Mouse (Mus musculus): ENCODE results near the gene Med10. TPM values are rescaled to one million over a fixed set of nuclear protein-coding genes. Genes with fewer than 3 reads are reported as not detected.

Gene Med10
- polyA plus RNA-seq, 1 experiment from 2014 or later, result 145 TPM

DNA sequence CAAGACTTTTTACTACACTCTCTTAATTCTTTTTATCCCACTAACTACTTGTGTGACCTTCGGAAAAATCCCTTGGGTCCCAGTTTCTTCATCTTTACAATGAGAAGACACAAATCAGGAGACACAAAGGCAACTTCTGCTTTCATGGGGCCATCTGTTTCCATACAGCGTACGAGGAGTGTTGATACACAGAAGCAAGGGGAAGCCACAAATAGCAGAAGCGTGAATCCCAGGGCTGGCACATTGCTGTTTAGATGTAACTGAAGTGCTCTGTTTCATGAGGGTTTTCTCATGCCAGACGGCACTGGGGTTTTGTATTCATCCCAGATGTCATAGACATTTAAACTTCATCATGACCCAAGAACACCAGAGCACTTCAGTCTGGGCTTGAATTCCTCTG is 13.5 kb upstream of the Med10 start:
- H3K9ac ChIP-seq (replicated peaks; ENCODE audit: low read length), result no peak overlapping the region
- H3K27me3 ChIP-seq (ENCODE audit: control insufficient read depth, insufficient read depth, low read length), result no peaks in the 10 kb centered on the region
- H3K4me3 ChIP-seq (replicated peaks; ENCODE audit: low read depth, low read length), result no peak overlapping the region
- H3K4me2 ChIP-seq (ENCODE audit: low read length), result no peak overlapping the region
- ATAC-seq (ENCODE audit: low FRiP score, low TSS enrichment), result no peak
- no peaks in the 10 kb centered on the region for H3K4me1 ChIP-seq (ENCODE audit: control insufficient read depth, insufficient read depth, low read length)
- DNase-seq, result no peak
- WGBS, result 92% methylated on average over 5 of the region's 5 CpGs
- no peaks in the 10 kb centered on the region for H3K9me3 ChIP-seq (ENCODE audit: control insufficient read depth, low read length)
- no peak overlapping the region for H3K27ac ChIP-seq (replicated peaks; ENCODE audit: low read depth, low read length)
- no peaks in the 10 kb centered on the region for H3K36me3 ChIP-seq (ENCODE audit: control insufficient read depth, insufficient read depth, low read length)

DNA sequence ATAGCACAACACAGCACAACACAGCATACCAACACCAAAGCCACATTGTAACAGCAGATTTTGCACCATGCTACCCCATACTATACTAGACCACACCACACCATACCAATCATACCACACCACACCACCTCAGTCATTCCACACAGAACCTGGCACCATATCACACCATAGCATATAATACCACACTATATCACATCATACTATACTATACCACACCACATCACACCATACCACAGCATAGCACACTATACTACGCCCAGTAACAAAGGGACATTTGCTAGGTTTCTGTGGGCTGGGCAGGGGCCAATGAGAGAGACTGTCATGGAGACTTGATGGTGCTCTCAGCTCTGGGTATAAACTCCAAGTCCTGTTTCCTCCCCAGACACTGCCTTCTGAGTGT is 10.4 kb upstream of the Med10 start:
- DNase-seq (no peak), ATAC-seq (ENCODE audit: low FRiP score, low TSS enrichment) (no peak)
- no peak overlapping the region for H3K9ac ChIP-seq (replicated peaks; ENCODE audit: low read length)
- 85% methylated on average over 1 of the region's 1 CpGs for WGBS
- H3K27me3 ChIP-seq (ENCODE audit: control insufficient read depth, insufficient read depth, low read length), result no peaks in the 10 kb centered on the region
- H3K4me1 ChIP-seq (ENCODE audit: control insufficient read depth, insufficient read depth, low read length), result no peaks in the 10 kb centered on the region
- no peaks in the 10 kb centered on the region for H3K9me3 ChIP-seq (ENCODE audit: control insufficient read depth, low read length)
- no peak overlapping the region for H3K27ac ChIP-seq (replicated peaks; ENCODE audit: low read depth, low read length)
- H3K4me2 ChIP-seq (ENCODE audit: low read length), result no peak overlapping the region
- no peak overlapping the region for H3K4me3 ChIP-seq (replicated peaks; ENCODE audit: low read depth, low read length)
- H3K36me3 ChIP-seq (ENCODE audit: control insufficient read depth, insufficient read depth, low read length), result no peaks in the 10 kb centered on the region

DNA sequence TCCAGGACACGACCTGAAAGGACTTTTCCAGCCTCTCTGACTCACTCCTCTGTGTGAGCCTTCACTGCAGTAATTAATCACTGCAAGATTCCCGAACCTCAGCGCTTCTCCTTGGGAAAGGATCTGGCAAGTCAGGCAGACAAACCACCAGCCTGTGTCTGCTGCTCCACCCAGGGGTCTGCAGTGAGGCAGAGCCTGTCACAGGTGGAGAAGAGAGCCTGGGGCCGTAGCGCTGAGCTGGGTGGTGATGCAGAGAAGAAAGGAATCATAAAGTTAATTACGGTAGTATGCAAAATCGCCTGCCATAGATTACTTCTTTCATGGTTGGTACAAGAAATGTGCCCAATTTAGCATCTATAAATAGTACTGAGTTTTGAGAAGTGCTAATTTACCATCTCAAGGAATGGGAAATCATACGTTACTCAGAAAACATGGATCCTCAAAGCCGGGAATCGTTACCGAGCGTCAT is 9.6 kb upstream of the Med10 start:
- H3K9me3 ChIP-seq (ENCODE audit: control insufficient read depth, low read length), result no peaks in the 10 kb centered on the region
- no peaks in the 10 kb centered on the region for H3K27me3 ChIP-seq (ENCODE audit: control insufficient read depth, insufficient read depth, low read length)
- DNase-seq (peak; percentile 42), ATAC-seq (ENCODE audit: low FRiP score, low TSS enrichment) (no peak)
- no peak overlapping the region for H3K9ac ChIP-seq (replicated peaks; ENCODE audit: low read length)
- no peak overlapping the region for H3K27ac ChIP-seq (replicated peaks; ENCODE audit: low read depth, low read length)
- H3K36me3 ChIP-seq (ENCODE audit: control insufficient read depth, insufficient read depth, low read length), result no peaks in the 10 kb centered on the region
- WGBS, result 61% methylated on average over 12 of the region's 12 CpGs
- H3K4me2 ChIP-seq (ENCODE audit: low read length), result no peak overlapping the region
- H3K4me3 ChIP-seq (replicated peaks; ENCODE audit: low read depth, low read length), result no peak overlapping the region
- H3K4me1 ChIP-seq (ENCODE audit: control insufficient read depth, insufficient read depth, low read length), result no peaks in the 10 kb centered on the region

DNA sequence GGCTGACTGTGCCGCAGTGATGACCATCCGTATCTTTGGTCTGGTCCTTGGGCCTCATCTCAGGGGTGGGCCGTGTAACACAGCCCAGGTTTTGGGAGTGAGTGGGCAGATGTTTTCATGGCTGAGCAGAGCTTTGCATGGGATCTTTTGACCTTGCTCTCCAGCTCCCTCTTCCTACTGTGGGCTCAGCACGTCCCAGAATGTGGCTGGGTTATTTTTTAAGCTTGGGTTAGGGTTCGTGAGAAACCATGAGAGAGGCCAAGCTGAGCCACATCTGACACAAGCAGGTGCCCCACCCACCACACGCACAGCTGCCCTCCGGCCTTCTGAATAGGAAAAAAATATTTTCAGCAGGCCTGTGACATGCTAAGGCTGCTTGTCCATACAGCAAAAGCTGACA is 7.4 kb upstream of the Med10 start:
- no peak for ATAC-seq (ENCODE audit: low FRiP score, low TSS enrichment)

DNA sequence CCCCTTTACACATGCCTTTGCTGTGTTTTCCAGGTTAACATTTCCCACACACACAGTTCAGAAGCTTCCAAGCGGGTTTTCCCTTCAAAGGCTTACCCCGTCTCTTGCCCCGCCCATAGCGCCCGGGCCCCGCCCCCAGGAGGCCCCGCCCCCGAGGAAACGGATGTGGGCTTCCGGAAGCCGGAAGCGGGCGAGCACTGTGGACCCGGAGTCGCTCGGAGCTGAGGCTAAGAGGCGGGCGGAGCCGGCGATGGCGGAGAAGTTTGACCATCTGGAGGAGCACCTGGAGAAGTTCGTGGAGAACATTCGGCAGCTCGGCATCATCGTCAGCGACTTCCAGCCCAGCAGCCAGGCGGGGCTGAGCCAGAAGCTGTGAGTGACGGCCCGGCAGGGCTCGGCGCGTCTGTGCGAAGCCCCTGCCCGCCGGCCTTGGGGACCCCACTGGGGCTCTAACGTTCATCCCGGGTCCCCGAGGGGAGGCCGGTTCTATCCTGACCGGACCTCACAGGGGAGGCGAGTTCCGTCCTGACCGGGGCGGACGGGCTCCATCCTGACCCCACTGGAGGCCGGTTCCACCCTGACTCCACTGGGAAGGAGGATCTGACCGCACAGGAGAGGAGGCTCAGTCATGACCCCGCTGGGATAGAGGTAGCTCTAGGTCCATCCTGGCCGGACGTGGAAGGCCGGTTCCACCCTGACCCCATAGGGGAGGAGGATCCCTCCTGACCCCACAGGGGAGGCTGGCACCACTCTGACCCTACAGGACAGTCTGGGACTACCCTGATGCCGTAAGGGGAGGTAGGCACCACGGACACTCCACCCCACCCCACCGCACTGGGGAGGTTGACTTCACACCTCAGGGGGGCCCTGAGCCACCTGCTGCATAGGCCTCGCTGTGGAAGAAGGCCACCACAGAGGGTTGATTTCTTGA is 7.8 kb downstream of the Med10 start:
- Histone ChIP-seq H3K27ac (replicated peaks; ENCODE audit: low read depth, low read length) (0 out of 2 replicates have a peak overlapping the region, but pooled peaks have one; percentile 41), H3K4me2 (ENCODE audit: low read length) (peak overlapping the region; percentile 87), H3K4me3 (replicated peaks; ENCODE audit: low read depth, low read length) (peak overlapping the region; percentile 96), H3K27me3 (ENCODE audit: control insufficient read depth, insufficient read depth, low read length) (no peaks in the 10 kb centered on the region), H3K9me3 (ENCODE audit: control insufficient read depth, low read length) (no peaks in the 10 kb centered on the region), H3K9ac (replicated peaks; ENCODE audit: low read length) (peak overlapping the region; percentile 84), H3K4me1 (ENCODE audit: control insufficient read depth, insufficient read depth, low read length) (peaks cover 14% of the 10 kb centered on the region), H3K36me3 (ENCODE audit: control insufficient read depth, insufficient read depth, low read length) (peaks cover 30% of the 10 kb centered on the region)
- peak; percentile 93 for DNase-seq
- ATAC-seq (ENCODE audit: low FRiP score, low TSS enrichment), result peak; percentile 95
- 1% methylated on average over 55 of the region's 55 CpGs for WGBS

More for the DNA sequence above, 7.4 kb upstream of the Med10 start:
- H3K4me1 ChIP-seq (ENCODE audit: control insufficient read depth, insufficient read depth, low read length), result no peaks in the 10 kb centered on the region
- no peak overlapping the region for H3K4me2 ChIP-seq (ENCODE audit: low read length)
- H3K4me3 ChIP-seq (replicated peaks; ENCODE audit: low read depth, low read length), result no peak overlapping the region
- no peaks in the 10 kb centered on the region for H3K9me3 ChIP-seq (ENCODE audit: control insufficient read depth, low read length)
- DNase-seq, result no peak
- no peak overlapping the region for H3K27ac ChIP-seq (replicated peaks; ENCODE audit: low read depth, low read length)
- H3K36me3 ChIP-seq (ENCODE audit: control insufficient read depth, insufficient read depth, low read length), result no peaks in the 10 kb centered on the region
- H3K27me3 ChIP-seq (ENCODE audit: control insufficient read depth, insufficient read depth, low read length), result no peaks in the 10 kb centered on the region
- no peak overlapping the region for H3K9ac ChIP-seq (replicated peaks; ENCODE audit: low read length)
- WGBS, result 60% methylated on average over 7 of the region's 7 CpGs

DNA sequence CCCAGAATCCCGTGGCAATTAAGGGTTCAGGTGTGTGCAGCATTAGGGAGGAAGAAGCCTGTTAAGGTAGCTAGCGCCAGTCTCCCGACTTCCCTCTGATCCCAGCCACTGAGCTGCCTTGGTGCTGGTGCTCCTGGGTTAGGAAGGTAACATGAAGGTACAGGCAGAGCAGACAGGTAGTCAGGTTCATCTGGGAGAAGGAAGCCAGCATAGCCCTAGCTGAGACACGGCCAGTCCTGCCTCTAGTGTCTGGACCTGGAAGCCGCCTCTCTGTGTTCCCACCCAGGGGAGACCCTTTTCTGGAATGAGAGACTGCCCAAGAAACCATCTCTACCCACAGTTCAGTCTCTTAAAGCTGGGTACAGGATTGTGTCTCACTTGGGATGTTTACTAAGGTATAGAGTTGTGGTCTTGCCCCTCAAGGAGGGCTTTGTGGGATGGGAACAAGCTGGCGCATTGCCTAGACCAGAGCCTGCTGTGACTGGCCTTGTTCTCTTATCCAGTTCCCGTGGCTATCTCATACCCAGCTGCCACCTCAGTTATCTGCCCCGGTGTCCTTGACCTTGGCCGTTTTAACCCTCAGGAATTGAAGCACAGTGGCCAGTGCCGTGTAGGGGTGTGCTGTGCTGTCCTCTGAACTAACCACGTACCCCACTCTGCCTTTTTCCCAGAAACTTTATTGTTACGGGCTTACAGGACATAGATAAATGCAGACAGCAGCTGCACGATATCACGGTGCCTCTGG is 8.9 kb downstream of the Med10 start:
- ATAC-seq (ENCODE audit: low FRiP score, low TSS enrichment) (no peak), DNase-seq (no peak)
- peak overlapping the region; percentile 87 for H3K4me2 ChIP-seq (ENCODE audit: low read length)
- H3K27me3 ChIP-seq (ENCODE audit: control insufficient read depth, insufficient read depth, low read length), result no peaks in the 10 kb centered on the region
- peaks cover 14% of the 10 kb centered on the region for H3K4me1 ChIP-seq (ENCODE audit: control insufficient read depth, insufficient read depth, low read length)
- 90% methylated on average over 14 of the region's 14 CpGs for WGBS
- peak overlapping the region; percentile 96 for H3K4me3 ChIP-seq (replicated peaks; ENCODE audit: low read depth, low read length)
- H3K27ac ChIP-seq (replicated peaks; ENCODE audit: low read depth, low read length), result no peak overlapping the region
- H3K36me3 ChIP-seq (ENCODE audit: control insufficient read depth, insufficient read depth, low read length), result peaks cover 40% of the 10 kb centered on the region
- no peaks in the 10 kb centered on the region for H3K9me3 ChIP-seq (ENCODE audit: control insufficient read depth, low read length)
- H3K9ac ChIP-seq (replicated peaks; ENCODE audit: low read length), result peak overlapping the region; percentile 84

DNA sequence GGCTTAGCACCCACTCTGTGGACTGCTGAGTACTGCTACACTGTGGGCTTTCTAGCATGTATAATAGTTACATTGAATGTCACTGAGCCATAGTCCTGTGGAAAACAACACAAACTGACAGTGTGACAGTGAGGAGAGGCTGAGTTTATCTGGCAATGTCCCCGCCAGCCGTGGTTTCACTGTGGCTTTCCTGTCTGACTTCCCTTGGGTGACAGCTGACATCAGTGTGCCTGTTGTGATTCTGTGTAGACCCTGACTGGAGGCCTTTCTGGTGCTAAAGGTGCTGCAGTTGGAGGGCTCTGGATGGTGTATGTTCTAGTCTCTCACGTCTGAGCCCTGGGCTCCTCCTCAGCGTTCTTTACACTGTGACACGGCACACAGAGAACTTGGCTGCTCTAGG is 11.7 kb downstream of the Med10 start:
- 96% methylated on average over 5 of the region's 5 CpGs for WGBS
- no peaks in the 10 kb centered on the region for H3K27me3 ChIP-seq (ENCODE audit: control insufficient read depth, insufficient read depth, low read length)
- H3K4me1 ChIP-seq (ENCODE audit: control insufficient read depth, insufficient read depth, low read length), result peaks cover 14% of the 10 kb centered on the region
- no peak overlapping the region for H3K27ac ChIP-seq (replicated peaks; ENCODE audit: low read depth, low read length)
- DNase-seq (no peak), ATAC-seq (ENCODE audit: low FRiP score, low TSS enrichment) (no peak)
- H3K36me3 ChIP-seq (ENCODE audit: control insufficient read depth, insufficient read depth, low read length), result peaks cover 64% of the 10 kb centered on the region
- H3K9ac ChIP-seq (replicated peaks; ENCODE audit: low read length), result no peak overlapping the region
- H3K4me2 ChIP-seq (ENCODE audit: low read length), result no peak overlapping the region
- H3K4me3 ChIP-seq (replicated peaks; ENCODE audit: low read depth, low read length), result no peak overlapping the region
- no peaks in the 10 kb centered on the region for H3K9me3 ChIP-seq (ENCODE audit: control insufficient read depth, low read length)

DNA sequence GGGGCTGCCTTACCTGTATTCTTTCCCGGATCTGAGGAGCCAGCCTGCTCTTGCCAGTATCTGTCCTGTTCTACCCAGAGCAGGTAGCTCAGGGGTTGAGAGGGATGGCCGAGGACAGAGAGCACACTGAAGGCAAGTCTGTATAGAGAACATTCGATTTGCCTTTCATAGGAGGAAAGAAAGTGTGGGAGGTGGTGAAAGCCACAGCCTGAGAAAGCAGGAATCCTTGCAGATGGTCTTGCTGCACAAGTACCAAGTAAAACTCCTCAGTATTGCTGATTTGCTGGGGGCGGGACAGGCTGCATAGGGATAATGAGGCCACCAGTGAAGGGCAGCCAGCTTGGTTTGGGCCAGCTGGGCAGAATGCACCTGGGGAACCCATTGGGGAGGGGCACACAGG is 16.1 kb downstream of the Med10 start:
- 88% methylated on average over 4 of the region's 4 CpGs for whole genome bisulfite sequencing
- Histone ChIP-seq H3K4me2 (ENCODE audit: low read length) (no peak overlapping the region), H3K9me3 (ENCODE audit: control insufficient read depth, low read length) (no peaks in the 10 kb centered on the region)

More for the DNA sequence above, 16.1 kb downstream of the Med10 start:
- Histone ChIP-seq H3K27ac (replicated peaks; ENCODE audit: low read depth, low read length) (no peak overlapping the region), H3K27me3 (ENCODE audit: control insufficient read depth, insufficient read depth, low read length) (no peaks in the 10 kb centered on the region), H3K9ac (replicated peaks; ENCODE audit: low read length) (no peak overlapping the region), H3K4me3 (replicated peaks; ENCODE audit: low read depth, low read length) (no peak overlapping the region), H3K36me3 (ENCODE audit: control insufficient read depth, insufficient read depth, low read length) (peaks cover 50% of the 10 kb centered on the region), H3K4me1 (ENCODE audit: control insufficient read depth, insufficient read depth, low read length) (no peaks in the 10 kb centered on the region)
- no peak for ATAC-seq (ENCODE audit: low FRiP score, low TSS enrichment)
- no peak for DNase-seq
